Mouse (Mus musculus): ENCODE measurements at regions not wholly inside any gene's neighbourhood (a gene's known extent, or its start where the extent isn't known, plus 50 kb on each side); places are given as distances from the start of the nearest gene placed in this dataset.

GRCm38 (mm10) chr1:128758294-128758801 lies 166.3 kb upstream of the Cxcr4 start:
- TF ChIP-seq CTCF (IDR thresholded peaks at IDR 0.05; ENCODE audit: extremely low read depth, insufficient read length, insufficient replicate concordance, low read depth, low read length) (no peak), POLR2A (IDR thresholded peaks at IDR 0.05; ENCODE audit: low read depth, low read length) (no peak)

All from small intestine, adult 2 months (tissue).